Mouse (Mus musculus): Measurements from ENCODE around the gene Jazf1.

DNA sequence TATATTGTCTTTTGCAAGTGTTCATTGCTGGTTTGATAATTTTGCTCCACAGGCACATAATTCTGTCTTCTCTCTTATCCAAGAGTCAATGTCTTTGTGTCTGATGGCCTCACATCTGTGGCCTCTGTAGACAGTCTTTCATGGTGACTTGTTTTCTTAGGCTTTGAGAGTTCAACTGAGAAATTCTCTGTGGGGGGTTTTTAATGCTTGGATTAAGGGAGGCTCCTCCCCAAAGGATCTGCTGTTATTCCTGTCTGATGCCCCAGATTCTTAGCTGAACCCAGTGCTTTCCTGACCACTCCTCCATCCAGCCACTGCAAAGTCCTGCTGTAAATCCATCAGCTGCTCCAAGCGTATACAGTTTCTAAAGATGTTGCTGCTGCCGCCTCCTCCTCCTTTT lies 112.3 kb downstream of the Jazf1 start:
- TF ChIP-seq CTCF (conservative IDR thresholded peaks at IDR 0.05; ENCODE audit: low read length), result no peak
- no peak for TF ChIP-seq POU5F1 (IDR thresholded peaks at IDR 0.05; ENCODE audit: borderline replicate concordance, low read length)
- TF ChIP-seq NANOG (IDR thresholded peaks at IDR 0.05; ENCODE audit: borderline replicate concordance, low read length), result no peak
